Mouse (Mus musculus) megakaryocyte-erythroid progenitor cell, adult 5-6 weeks (primary cell): ENCODE results near the gene Arid5a. TPM values are rescaled to one million over a fixed set of nuclear protein-coding genes. Genes with fewer than 3 reads are reported as not detected.

Experiments
- ATAC-seq: replicated peaks from 2 replicates; pipeline ENCODE4 v1.8.0; 2016; ENCODE audit warnings: mild to moderate bottlenecking, inconsistent platforms; ENCODE audit not compliant: severe bottlenecking, poor library complexity, low FRiP score, low TSS enrichment
- total RNA-seq, 2 experiments: library from RNA; stranded (forward) in 1 of 2; stranded (reverse) in 1 of 2; fragments of 200-1000, 215-1000 nt in 1 of 2; fragments of >200 nt in 1 of 2; fragmentation: Nextera tagmentation in 1 of 2; gene quantifications; 2 replicates each; pipeline ENCODE4 v1.2.3; 2014 to 2017

The Arid5a gene
- total RNA-seq, 2 experiments from 2014 or later = 3.2 to 7.6 TPM

DNA sequence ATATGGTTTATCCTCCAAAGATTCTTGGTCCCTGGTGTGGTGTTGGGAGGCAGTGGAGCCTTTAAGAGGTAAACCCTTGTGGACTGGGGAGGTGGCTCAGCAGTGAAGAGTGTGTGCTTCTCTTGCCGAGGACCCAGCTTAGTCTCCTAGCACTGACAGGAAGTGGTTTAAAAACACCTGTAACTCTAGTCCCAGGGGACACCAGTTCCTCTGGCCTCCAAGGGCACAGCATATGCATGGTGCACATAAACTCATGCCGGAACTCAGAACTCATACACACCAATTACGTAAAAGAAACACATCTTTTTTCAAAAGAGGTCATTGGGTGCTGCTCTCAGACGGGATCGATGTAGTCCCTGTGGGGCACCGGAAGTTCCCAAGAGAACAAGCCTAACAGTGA lies 25.7 kb upstream of the Arid5a start:
- no peak for ATAC-seq

DNA sequence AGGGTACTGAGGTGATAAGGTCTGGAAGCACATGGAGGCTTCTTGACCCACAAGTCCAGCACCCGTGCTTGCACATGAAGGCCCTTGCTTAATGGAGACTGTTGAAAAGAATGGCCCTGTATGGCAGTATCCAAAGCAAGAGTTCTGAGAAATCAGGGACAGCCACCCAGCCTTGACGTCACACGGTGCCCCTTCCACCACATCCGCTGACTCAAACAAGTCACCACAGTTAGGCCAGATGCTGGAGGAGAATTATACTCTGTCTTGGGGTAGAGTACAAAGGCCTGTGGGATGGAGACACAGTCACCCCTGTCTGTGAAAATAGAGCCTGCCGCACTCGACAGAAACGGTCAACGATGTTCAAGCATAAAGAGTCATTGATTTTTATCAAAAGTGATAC lies 14.1 kb upstream of the Arid5a start:
- no peak for ATAC-seq

DNA sequence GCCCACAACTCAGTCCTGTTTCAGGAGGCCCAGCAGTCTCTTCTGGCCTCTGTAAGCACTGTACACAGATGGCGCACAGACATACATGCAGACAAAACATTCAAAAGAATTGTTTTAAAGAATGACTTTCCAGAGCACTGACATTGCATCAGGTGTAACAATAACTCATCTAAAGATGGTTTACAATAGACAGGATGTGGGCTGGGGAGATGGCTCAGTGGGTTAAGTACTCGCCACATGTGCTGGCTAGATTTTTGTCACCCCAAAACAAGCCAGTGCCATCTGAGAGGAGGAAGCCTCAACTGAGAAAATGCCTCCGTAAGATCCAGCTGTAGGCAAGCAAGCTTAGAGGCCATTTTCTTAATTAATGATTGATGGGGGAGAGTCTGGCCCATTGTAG lies 13.1 kb upstream of the Arid5a start:
- ATAC-seq = no peak

DNA sequence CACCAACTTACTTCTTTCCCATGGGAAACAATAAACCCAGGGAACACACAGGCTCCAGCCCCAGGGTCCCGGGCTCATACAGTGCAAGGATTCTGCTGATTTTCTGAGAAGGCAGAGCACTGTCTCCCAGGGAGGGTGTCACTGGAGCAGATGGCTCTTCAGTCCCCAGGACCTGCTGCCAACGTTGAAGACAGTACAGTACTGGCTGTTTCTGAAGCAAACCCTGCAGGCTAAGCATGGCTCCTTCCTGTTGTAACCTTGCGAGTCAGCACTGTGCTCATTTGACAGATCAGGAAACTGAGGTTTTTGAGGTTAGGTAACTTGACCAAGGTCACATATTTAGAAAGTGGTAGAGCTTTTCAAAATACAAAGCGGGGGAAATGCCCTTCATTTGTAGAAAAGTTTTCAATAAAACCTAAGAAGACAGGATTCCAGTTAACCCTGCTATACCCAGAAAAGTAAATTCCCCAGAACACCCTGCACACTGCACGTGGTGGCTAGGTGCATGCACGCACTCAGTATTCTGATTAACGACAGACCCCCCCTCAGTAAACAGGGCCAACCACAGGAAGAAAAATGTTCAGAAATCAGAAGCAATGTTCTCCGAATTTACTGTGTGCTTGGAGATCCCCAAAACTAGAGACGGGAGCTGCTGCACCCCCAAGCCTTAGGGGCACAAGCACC lies 10.9 kb upstream of the Arid5a start:
- ATAC-seq = no peak; the same call in 1 of the 2 replicates

DNA sequence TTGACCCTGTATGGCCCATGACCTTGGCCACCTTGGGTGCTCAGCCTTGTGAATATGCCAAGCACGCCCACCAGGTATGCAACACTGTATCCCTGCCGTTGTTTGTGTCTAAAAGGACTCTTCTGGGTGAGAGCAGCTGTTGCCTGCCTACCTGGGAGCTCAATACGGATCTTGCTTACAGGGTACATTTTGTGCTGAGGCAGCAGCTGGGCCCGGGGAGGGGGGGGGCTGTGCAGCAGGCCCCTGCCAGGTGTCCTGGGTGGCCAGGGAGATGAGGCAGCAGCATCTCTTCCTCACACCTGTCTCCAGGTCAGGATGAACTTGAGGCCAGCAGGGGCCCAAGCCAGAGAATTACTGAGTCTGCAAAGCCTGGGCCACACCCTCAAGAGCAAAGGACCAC lies 9.4 kb upstream of the Arid5a start:
- no peak for ATAC-seq

DNA sequence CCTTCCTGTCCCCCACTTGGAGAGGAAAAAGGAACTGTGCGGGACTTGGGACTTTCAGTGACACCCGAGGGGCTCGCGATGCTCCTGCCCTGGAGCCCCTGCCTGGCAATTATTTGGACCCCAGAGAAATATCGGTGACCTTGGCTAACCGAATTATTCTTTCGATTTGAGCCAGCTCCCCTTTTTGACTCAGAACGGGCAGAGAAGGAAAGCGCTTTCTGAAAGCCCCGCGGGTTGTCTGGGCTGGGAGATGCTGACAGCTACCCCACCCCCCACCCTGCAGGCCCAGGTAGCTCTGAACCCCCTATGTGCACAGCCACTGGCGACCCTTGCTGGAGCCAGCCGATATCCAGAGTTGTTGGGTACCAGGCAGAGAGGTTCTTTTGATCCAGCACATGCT lies 8.4 kb upstream of the Arid5a start:
- ATAC-seq = no peak

DNA sequence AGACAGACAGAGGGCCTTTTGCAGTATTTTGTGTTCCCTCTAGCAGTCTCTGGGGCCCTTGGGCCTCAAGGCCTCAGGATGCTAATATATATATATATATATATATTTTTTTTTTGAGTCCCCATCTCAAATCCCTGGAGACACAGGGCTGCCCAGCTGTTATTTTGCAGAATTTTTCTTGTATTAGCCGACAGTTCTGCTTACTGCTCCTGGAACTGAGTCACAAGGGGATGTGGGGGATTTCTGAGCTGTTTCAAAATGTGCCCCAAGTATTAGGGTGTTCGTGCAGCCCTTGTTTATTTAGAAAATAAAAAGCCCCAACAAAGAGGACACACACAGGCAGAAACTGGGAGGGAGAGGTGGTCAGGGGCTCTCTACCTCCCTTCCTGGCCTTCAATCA lies 7.9 kb upstream of the Arid5a start:
- ATAC-seq = no peak

DNA sequence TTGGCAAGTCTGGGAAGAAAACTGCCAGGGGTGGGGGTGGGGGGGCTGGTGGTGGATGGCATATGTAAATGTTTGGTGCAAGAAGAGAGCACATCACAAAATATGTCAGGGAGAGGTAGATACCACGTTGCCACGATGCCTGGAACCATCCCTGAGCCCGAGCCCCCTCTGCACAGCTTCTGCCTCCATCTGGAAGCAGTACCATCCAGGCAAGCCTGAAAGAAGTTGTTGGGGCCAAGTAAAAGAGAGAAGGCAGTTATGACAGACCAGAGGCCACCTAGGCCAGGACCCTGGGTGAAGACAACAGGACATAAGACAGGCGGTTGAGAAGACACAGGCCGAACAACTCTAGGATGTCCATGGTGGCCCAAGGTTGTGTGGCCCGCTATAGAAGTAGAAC lies 7.0 kb upstream of the Arid5a start:
- ATAC-seq = no peak

DNA sequence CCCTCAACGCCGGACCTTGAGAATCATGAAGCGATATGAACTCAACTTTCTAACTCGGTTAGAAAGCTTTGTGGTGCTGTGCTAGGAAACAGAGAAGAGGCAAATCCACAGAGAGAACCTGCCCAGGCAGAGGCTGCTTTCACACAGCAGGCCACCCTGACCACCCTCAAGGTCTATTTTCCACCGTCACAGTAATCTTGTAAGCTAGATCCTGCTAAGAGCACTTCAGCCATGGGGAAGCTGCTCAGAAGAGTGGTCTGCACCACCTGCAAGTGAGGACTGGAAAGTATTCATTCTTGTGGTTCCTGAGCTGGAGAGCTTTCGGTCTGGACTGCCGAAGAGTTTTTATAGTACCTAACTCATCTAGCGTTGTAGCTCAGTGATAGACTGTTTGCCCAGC lies 5.3 kb upstream of the Arid5a start:
- no peak for ATAC-seq

DNA sequence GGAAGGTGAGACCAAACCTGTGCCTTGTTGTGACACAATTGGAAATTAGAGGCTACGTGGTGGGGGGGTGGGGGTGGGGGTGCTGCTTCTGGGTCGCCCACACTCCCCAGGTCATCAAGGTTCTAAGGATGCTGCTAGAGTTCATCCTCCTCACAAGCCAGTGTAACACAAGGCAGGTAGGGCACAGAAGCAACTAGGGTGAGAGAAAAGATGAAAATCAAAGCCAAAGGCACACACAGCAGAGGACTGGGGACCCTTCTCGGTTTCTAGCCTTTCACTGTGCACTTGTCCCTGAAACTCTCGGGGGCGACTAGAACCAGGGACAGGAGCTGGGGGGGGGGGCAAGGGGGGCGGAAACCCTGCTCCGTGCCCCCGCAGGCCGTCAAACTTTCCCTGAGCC lies 4.6 kb upstream of the Arid5a start:
- ATAC-seq = no peak

DNA sequence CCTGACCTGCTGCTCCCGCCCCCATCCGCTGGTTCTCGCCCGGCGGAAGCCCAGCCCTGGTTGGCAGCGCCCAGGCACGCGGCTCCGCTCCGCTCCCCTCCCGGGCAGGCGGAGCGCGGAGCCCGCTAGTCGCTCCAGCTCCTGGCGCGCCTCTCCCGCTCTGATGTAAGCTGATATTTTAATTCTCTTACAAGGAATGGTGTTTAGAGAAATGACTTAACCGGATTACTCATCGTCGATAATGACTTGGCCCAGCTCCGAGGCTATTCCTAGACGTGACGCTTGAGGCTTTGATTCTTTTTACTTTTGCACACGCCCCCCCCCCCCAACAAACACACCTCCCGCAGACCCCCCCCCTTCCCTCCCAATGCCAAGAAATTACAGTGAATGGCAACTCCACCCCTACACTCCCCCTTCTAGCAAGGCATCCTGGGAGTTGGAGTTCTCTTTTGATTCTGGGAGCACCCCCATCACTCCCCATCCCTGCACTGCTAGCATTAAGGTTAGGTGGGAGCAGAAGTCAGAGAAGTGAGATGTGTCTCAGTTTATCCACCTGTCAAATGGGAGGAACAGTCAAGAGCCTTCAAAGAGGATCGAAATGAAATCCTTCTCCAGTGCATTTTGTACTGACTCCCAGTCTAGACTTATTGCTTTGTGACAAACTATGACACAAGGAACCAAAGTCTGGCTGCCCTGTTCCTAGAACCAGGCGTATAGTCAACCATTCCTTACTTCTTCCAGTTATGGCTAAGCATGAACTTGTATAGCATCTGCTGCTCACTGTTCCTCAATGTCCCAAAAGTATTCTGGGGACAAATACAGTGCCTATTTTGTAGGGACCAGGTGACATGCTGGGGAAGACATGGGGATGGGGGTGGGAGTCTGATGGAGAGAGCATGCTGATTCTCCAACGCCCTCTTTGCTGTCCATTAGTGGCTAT lies 3.9 kb upstream of the Arid5a start:
- ATAC-seq = no peak

DNA sequence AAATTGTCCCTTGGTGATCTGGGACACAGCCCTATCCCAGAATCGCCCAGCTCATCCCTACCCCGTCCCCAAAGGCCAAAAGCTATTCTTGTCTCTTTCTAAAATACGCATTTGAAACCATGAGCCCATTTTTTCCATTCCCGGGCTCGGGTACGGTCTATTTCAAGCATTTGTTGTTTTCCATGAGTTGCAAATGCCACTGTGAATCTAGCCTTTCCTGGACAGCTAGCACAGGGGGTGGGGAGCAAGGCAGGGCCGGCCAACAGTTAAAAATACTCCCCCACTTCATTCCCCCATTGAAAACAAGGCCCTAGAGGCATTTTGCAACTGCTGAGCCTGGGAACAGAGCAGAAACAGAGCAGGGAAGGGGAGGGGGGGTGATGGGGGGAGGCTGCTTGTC lies 2.8 kb upstream of the Arid5a start:
- ATAC-seq = no peak

DNA sequence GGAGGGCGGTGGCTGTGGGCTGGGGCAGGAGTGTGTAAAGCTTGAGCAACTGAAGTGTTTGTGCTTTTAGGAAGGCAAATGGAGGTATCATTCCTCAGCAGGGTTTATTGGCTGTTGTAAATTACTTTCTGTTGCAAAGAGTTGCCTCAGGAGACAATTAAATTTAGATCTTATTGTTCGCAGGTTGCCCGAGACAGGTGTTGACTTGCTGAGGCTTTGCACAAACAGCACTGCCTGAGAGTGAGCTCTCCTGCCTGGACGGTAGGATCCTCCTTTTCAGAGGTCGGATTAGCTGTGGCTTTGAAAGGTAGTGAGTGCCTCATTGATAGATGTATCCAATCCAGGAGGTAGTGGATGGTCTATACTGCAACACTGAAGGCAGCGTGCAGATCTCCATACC lies 1.4 kb upstream of the Arid5a start:
- ATAC-seq = no peak

DNA sequence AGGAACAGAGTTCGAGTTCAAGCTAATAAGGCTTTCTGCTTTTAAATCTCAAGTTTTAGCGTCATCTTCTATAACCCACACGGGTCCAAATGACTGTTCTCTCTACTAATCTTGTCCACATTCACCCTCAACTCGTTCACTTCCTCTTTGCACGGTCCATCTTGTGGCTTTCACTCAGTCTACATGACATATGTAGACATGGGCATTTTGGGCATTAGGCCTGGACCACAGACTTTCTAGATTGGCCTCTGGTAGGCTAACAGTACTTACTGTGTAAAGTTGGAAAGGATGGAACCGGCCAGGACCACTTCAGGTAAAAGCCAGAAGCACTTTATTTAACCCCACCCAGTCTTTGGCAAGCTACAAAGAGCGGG lies 425 bp upstream of the Arid5a start:
- no peak for ATAC-seq

DNA sequence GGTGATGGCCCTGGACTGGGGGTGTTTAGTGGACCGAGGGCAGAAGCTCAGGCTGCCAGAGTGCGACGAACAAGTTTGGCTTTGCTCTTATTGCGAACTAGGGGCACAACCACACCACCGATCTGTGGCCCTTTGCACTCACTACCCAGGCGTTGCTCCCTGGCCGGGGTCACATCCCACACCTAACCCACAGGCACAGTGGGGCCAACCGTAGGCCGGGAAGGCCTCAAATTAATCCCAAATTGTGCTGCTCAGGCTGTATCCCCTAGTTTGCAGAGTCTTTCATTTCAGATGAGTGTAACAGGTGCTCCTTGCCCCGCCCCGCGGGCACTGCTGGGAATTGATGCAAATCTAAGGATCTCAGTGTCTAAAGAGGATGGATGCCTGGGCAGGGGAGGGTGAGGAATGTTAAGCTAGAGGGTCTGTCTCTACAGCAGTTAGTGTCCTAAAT lies 943 bp downstream of the Arid5a start:
- no peak for ATAC-seq

DNA sequence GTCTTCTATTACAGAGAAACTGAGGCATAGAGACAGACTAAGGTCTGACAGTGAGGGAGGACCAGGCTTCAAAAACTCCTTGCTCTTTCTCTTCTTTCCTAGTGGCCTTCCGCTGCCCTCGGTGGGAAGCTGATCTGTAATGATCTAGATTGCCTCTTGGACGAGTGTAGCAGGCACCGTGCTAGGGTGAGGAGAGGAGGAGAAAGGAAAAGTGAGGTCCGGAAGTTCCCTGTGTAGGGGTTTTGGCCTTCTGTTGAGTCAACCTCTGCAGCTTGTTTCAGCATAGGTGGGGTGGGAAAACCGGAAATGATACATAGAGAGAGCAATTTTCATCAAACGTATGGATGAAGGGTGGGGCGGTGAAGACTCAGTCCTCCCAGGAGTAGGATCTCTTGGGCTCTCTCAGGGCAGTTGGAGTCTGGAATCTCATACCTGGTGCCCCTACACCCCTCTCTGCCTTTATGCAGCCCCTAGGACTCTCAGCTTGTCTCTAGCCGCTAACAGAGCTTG lies 1.5 kb downstream of the Arid5a start:
- no peak for ATAC-seq

DNA sequence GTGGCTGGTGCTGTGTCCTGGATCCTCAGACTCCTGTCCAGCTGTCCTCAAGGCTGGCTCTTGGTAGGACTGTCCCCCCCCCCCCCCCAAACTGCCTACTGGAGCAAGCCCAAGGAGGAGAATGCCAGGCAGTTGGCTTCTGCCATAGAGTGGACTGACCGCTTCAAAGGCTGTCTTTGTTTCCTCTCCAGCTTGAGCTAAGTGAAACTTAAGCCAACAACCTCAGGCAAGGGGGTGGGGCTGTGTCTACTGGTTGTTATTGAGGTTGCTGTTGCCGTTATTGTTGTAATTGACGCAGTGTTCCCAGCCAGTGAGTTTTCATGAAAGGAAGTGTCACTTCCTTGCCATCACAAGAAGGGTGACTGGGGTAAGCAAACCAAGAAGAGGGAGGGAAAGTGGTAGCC lies 2.0 kb downstream of the Arid5a start:
- ATAC-seq = no peak

DNA sequence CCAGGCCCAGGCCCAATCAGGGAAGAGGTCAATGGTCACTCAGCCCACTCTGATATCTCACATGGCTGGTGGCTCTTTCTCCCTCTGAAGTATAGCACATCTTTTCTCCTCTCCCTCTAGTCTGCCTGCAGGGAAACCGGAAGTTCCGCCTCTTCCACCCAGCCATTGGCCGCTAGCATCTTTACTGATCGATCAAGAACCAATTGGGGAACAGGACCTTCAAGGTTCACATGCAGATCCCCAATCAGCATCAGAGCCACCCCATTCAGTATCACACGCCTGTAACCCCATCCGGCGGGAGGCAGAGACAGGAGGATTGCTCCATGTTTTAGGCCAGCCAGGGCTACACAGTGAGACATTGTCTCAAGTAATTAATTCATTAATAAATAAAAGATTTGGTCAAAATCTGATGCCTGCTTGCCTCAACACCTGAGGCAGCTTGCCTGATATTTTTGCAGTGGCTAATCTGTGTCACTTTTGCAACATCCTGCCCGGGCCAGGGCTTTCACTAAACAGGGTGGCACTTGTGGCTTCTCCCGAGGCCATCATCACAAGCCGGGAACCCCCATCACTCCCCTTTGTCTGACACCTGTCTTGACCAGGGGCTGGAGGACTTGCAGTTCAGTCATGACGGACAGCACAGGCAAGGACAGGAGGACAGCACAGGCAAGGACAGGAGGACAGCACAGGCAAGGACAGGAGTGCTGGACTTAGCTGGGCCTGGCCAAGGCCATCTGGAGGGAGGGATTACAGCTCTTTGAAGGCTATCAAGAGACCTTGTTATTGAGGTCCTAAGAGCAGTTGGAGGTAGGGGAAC lies 7.6 kb downstream of the Arid5a start:
- ATAC-seq = 0 out of 2 replicates have a peak, but pooled peaks have one; percentile 38

DNA sequence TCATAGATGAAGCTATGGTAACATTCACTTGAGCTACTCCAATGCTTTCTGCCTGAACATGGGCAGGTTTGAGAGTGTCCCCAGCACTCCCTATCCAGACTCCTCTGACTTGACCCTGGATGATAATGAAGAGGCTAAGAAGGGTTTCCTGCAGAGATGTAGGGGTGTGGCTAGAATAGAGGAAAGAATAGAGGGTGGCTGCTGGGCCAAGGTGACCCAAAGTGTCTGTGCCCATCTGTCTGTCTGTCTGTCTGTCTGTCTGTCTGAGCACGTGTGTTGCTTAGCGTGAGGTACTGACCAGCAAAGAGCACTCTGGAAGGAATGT lies 8.2 kb downstream of the Arid5a start:
- ATAC-seq = no peak

DNA sequence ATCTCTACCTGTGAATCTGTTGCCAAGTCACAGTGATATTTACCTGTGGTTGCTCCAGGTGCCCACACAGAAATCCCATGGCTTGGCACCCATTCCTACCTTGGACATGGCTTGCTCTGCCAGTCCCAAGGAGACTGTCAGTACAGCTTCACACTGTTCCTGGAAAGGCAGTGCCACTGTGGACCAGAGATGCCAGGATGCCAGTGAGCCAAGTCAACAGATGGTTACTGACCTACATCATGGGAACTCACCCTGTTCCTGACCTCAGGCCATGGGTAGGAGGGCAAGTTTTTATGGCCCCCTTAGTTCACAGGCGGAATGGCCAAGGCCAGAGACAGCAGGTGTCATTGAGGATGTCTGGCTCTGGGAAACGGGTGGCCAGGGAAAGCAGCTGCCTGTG lies 13.6 kb downstream of the Arid5a start:
- no peak for ATAC-seq
